Mouse (Mus musculus) bone marrow macrophage, adult 2 months (primary cell): ENCODE results near the gene Hist2h2ab.

Experiments used
- CTCF ChIP-seq: IDR thresholded peaks from 2 replicates; pipeline ENCODE4 v1.5.1; 2012; ENCODE audit warnings: low read depth, mild to moderate bottlenecking, low read length, moderate library complexity
- POLR2A ChIP-seq: IDR thresholded peaks from 2 replicates; pipeline ENCODE4 v1.6.1; 2012; ENCODE audit warnings: mild to moderate bottlenecking, low read depth, low read length, borderline replicate concordance

DNA sequence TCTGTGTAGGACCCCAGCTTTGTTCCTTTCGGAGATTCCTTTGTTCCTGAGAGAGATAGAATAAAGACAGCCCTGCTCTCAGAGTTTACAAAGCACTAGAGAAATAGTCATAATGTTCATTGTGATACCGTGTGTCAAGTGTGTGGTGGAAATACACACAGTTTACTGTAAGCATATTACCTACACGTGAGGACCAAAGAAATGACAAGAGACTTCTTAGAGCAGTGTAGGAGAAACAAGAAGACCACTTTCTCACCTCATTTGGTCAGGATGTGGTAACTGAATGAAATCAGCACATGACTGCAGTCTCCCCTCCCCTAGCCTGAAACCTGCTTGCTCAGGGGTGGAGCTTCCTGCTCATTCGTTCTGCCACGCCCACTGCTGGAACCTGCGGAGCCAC, 21.5 kb upstream of the Hist2h2ab start:
- TF ChIP-seq POLR2A, result no peak
- TF ChIP-seq CTCF, result no peak
